Mouse (Mus musculus): Measurements from ENCODE around the gene Abcb6. TPM values are rescaled to one million over a fixed set of nuclear protein-coding genes. Genes with fewer than 3 reads are reported as not detected.
A peak's percentile ranks its signal among the peaks of the same experiment; 100 is the strongest.

Gene Abcb6
- polyA plus RNA-seq, 1 experiment from 2014 or later, result 86.2 TPM

DNA sequence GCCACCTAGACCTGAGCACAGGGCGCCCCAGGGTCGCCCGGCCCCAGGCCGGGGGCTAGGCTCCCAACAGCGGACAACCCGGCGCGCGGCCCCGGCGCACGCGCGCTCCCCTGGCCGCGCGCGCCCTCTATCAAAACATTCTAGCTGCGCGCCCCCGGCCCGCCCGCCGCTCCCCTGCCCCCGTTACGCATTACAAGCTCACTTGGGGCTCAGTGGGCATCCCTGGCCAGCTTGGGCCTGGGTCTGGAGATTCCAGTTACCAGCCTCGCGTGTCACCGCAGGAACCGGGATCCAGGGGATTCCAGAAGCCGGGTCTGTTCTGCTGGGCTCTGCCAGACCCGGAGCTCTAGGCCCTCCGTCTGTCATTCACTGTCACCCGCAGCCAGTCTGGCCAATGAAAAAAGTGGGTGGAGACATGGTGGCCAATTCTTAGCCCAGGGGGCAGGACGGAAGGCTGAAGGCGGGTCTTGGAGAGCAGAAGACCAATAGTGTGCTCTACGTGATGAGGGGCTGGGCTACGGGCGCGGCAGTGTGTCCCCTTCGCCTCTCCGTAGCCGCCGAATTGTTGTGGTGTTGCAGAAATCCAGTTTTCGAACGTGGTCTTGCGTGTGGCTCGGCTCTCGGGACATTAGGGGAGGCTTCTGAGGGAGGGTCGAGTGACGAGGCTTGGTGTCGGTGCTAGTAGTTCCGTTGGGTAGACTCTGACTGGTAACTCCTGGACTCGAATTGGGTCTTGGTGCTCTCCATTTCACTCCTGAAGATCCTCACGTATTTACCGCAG is 11.6 kb upstream of the Abcb6 start, which contains the start of the genes Ankzf1 and Atg9a:
Ankzf1 (plus strand) TSS at position 530 of the 781 bp plus-strand sequence.
Atg9a (minus strand) TSS at position 575 of the 781 bp plus-strand sequence.
- peak within 1 kb of the TSS; percentile 93 for H3K4me2 ChIP-seq
- peak within 1 kb of the TSS; percentile 94 for H3K9ac ChIP-seq
- peak; percentile 98 for ATAC-seq
- H3K9me3 ChIP-seq (replicated peaks), result no peaks in the 10 kb centered on the region
- peak within 1 kb of the TSS; percentile 84 for H3K4me3 ChIP-seq
- peak within 1 kb of the TSS; percentile 96 for H3K27ac ChIP-seq
- H3K27me3 ChIP-seq (replicated peaks), result no peaks in the 10 kb centered on the region
- WGBS (ENCODE audit: insufficient replicate concordance), result under 1% methylated on average over 56 of the region's 56 CpGs
- H3K4me1 ChIP-seq, result peaks cover 51% of the 10 kb centered on the region
- H3K36me3 ChIP-seq, result peaks cover 51% of the 10 kb centered on the region

DNA sequence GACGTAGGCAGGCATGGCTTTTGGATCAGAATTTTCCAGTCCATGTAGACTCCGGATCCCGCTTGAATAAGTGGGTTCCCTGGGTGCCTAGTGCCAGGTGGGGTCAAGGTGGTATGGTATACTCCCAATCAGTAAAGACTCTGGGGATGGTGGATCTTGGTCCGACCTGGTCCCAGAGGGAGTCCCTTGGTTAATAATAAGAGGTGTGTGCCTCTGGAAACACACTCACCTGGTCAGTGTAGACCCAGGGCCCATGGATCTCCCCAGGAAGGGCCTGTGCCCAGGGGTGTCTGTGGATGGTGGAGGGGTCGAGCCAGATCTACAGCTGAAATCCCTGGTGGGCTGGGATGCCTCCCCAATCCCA is 11.0 kb upstream of the Abcb6 start:
- Histone ChIP-seq H3K36me3 (peaks cover 51% of the 10 kb centered on the region), H3K4me2 (peak overlapping the region; percentile 93), H3K4me1 (peaks cover 51% of the 10 kb centered on the region), H3K9me3 (replicated peaks) (no peaks in the 10 kb centered on the region), H3K27me3 (replicated peaks) (no peaks in the 10 kb centered on the region), H3K27ac (peak overlapping the region; percentile 96), H3K4me3 (peak overlapping the region; percentile 84), H3K9ac (peak overlapping the region; percentile 94)
- no peak for ATAC-seq
- WGBS (ENCODE audit: insufficient replicate concordance), result 45% methylated on average over 5 of the region's 5 CpGs

DNA sequence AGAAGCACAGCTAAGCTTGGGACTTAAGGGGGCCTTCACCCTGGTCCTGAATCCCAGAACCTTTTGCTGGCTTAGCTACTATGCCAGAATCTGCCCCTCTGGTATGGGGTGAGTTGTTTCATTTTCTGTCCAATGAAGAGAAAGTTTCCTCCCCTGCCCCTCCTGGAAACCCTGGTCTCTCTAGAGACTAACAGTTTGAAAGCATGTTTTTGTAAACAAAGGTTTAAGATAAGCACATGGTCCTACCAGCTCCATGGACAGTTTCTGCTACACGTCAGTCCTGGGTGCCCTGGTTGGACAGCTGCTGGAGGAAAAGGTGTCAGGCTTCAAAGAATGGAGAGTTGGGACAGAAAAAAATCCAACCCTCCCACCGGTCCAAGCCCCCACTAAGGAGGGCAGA is 10.4 kb upstream of the Abcb6 start:
- H3K4me2 ChIP-seq, result peak overlapping the region; percentile 93
- peaks cover 51% of the 10 kb centered on the region for H3K4me1 ChIP-seq
- H3K27me3 ChIP-seq (replicated peaks), result no peaks in the 10 kb centered on the region
- H3K4me3 ChIP-seq, result peak overlapping the region; percentile 84
- H3K36me3 ChIP-seq, result peaks cover 51% of the 10 kb centered on the region
- H3K9me3 ChIP-seq (replicated peaks), result no peaks in the 10 kb centered on the region
- peak overlapping the region; percentile 94 for H3K9ac ChIP-seq
- peak; percentile 14; the same call in 1 of the 2 replicates for ATAC-seq
- 29% methylated on average over 2 of the region's 2 CpGs for WGBS (ENCODE audit: insufficient replicate concordance)
- peak overlapping the region; percentile 96 for H3K27ac ChIP-seq

DNA sequence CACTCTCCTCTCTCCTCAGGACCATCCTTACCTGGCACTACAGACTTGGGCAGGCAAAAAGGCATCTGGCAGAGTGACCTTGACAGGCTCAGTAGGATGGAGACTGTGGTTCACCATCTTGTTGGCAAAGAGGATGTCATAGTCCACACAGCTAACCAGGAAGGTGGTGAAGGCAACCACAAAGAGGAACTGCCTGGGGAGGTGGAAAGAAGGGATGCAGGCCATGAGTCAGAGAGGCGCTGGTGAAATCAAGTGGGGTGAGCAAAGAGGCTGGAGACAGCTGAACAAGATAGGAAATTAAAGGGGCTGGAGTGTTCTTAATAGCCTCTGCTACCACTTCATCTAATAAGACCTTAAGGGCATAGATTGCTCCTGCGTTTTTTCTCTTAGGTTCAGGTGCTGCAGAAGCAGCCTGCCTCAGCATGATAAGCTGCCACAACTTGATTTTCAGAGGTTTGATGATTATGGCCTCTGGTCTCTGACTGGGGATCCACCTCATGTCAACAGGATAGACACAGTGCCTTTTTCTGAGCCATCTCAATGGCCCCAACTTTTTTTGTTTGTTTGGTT is 7.8 kb upstream of the Abcb6 start:
- Histone ChIP-seq H3K36me3 (peaks cover 66% of the 10 kb centered on the region), H3K4me1 (peaks cover 43% of the 10 kb centered on the region), H3K4me2 (no peak overlapping the region), H3K27ac (peak overlapping the region; percentile 45; the same call in 1 of the 2 replicates), H3K27me3 (replicated peaks) (no peaks in the 10 kb centered on the region), H3K4me3 (no peak overlapping the region), H3K9ac (no peak overlapping the region), H3K9me3 (replicated peaks) (no peaks in the 10 kb centered on the region)
- ATAC-seq, result no peak
- WGBS (ENCODE audit: insufficient replicate concordance), result 24% methylated on average over 2 of the region's 2 CpGs

DNA sequence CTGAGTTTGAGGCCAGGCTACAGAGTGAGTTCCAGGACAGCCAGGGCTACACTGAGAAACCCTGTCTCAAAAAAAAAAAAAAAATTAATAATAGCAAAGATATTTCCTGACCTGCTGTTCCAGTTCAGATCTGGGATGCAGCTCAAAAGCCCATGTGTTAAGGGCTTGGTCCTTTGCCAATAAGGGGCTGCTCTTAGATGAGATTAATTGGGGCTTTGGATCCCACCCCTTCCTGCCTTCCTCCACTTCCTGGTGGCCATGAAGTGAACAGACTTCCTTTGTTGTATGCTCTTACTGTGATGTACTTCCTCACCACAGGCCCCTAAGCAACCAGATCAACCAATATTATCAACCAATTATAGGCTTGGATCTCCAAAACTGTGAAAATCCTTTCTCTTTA is 6.9 kb upstream of the Abcb6 start:
- peaks cover 4% of the 10 kb centered on the region; the same call in 1 of the 2 replicates for H3K9me3 ChIP-seq (replicated peaks)
- no peak overlapping the region for H3K27ac ChIP-seq
- H3K9ac ChIP-seq, result no peak overlapping the region
- H3K36me3 ChIP-seq, result peaks cover 75% of the 10 kb centered on the region
- no peak overlapping the region for H3K4me2 ChIP-seq
- H3K4me1 ChIP-seq, result peaks cover 37% of the 10 kb centered on the region
- no peak for ATAC-seq
- no peaks in the 10 kb centered on the region for H3K27me3 ChIP-seq (replicated peaks)
- no peak overlapping the region for H3K4me3 ChIP-seq

DNA sequence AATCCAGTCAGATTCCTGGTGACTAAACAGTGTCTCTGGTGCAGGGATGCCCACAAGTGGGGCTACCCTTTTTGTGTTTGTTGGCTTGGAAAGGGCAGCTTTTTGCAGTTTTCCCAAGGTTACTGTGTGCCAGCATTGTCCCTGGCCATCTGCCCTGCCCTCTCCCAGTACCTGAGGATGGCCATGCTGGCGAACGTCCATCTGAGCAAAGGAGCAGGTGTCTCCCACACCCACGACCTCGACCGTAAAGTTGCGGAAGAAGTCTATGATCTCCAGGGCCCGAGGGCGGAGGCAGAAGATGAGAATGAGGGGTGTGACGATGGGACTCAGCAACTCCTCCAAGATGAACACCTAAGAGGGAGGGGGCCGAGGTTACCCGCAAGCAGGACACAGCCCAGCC is 5.3 kb upstream of the Abcb6 start:
- no peak for ATAC-seq
- Histone ChIP-seq H3K4me1 (peaks cover 41% of the 10 kb centered on the region), H3K27ac (no peak overlapping the region), H3K36me3 (peaks cover 88% of the 10 kb centered on the region), H3K9me3 (replicated peaks) (peaks cover 4% of the 10 kb centered on the region; the same call in 1 of the 2 replicates), H3K4me2 (no peak overlapping the region), H3K4me3 (no peak overlapping the region), H3K27me3 (replicated peaks) (no peaks in the 10 kb centered on the region), H3K9ac (no peak overlapping the region)
- 89% methylated on average over 11 of the region's 11 CpGs for WGBS (ENCODE audit: insufficient replicate concordance)

DNA sequence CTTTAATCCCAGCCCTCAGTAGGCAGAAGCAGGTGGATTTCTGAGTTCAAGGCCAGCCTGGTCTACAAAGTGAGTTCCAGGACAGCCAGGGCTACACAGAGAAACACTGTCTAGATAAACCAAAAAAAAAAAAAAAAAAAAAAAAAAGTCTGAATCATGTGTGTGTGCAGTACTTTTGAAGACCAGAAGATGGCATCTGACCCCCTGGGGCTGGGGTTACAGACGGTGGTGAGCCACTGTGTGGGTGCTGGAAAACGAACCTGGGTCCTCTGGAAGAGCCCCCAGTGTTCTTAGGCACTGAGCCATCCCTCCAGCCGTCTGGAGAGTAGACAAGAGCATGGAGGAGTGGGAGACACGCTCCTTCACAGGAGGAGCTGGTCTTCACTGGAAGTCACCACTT is 2.0 kb upstream of the Abcb6 start:
- Histone ChIP-seq H3K27ac (no peak overlapping the region), H3K27me3 (replicated peaks) (no peaks in the 10 kb centered on the region), H3K9ac (no peak overlapping the region), H3K9me3 (replicated peaks) (peaks cover 4% of the 10 kb centered on the region; the same call in 1 of the 2 replicates), H3K36me3 (peaks cover 81% of the 10 kb centered on the region), H3K4me2 (no peak overlapping the region), H3K4me3 (no peak overlapping the region), H3K4me1 (peaks cover 41% of the 10 kb centered on the region)
- ATAC-seq, result no peak
- WGBS (ENCODE audit: insufficient replicate concordance), result 75% methylated on average over 4 of the region's 4 CpGs

DNA sequence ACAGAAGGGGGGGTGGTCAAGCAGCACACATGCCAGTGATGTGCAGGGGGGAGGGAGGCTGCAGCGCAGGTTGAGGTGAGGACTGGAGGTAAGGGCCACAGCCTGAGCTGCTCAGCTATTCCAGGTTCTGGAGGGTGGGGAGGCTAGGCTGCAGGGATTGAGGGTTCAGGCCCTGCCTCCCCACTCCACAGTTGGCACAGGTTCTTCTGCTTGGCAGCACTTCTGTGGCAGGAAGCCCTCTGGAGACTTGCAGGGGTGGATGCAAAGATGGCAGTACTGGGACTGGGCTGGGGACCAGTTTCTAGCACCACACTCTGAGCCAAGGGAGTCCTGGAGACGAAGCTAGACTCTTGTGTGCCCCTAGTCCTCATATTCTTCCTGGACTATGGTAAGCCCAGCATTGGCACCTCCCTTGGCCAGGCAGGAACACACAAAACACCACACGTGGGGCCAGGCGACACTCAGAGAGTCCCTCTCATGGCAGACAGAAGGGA is 1.2 kb upstream of the Abcb6 start:
- H3K27ac ChIP-seq, result peak overlapping the region; percentile 99
- 76% methylated on average over 4 of the region's 4 CpGs for WGBS (ENCODE audit: insufficient replicate concordance)
- ATAC-seq, result no peak
- peaks cover 81% of the 10 kb centered on the region for H3K36me3 ChIP-seq
- peak overlapping the region; percentile 96; the same call in 1 of the 2 replicates for H3K9ac ChIP-seq
- peak overlapping the region; percentile 94; the same call in 1 of the 2 replicates for H3K4me2 ChIP-seq
- H3K9me3 ChIP-seq (replicated peaks), result peaks cover 4% of the 10 kb centered on the region; the same call in 1 of the 2 replicates
- peaks cover 45% of the 10 kb centered on the region for H3K4me1 ChIP-seq
- H3K27me3 ChIP-seq (replicated peaks), result no peaks in the 10 kb centered on the region
- H3K4me3 ChIP-seq, result no peak overlapping the region

DNA sequence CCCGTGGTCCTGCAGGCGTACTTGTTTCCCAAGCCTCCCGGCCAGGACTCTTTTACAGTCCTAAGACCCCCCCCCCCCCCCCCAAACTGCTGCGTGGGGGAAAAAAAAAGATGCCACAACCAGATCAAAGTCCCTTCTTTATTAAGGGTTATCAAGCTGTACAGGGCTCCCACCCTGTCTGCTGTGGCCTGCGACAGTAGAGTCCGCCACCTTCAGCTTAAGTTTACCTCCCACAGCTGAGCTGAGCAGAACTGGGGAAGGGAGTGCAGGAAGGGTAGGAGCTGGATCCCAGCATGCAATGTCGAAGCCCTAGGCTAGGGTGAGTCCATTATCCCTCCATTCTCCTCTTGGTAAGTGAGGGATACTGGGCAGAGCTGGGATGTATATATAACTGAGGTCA is 549 bp upstream of the Abcb6 start:
- Histone ChIP-seq H3K36me3 (peaks cover 81% of the 10 kb centered on the region), H3K27me3 (replicated peaks) (no peaks in the 10 kb centered on the region), H3K9me3 (replicated peaks) (peaks cover 4% of the 10 kb centered on the region; the same call in 1 of the 2 replicates), H3K4me3 (peak overlapping the region; percentile 87), H3K4me2 (peak overlapping the region; percentile 94), H3K4me1 (peaks cover 45% of the 10 kb centered on the region), H3K27ac (peak overlapping the region; percentile 99), H3K9ac (peak overlapping the region; percentile 96)
- WGBS (ENCODE audit: insufficient replicate concordance), result 38% methylated on average over 7 of the region's 7 CpGs
- ATAC-seq, result no peak

DNA sequence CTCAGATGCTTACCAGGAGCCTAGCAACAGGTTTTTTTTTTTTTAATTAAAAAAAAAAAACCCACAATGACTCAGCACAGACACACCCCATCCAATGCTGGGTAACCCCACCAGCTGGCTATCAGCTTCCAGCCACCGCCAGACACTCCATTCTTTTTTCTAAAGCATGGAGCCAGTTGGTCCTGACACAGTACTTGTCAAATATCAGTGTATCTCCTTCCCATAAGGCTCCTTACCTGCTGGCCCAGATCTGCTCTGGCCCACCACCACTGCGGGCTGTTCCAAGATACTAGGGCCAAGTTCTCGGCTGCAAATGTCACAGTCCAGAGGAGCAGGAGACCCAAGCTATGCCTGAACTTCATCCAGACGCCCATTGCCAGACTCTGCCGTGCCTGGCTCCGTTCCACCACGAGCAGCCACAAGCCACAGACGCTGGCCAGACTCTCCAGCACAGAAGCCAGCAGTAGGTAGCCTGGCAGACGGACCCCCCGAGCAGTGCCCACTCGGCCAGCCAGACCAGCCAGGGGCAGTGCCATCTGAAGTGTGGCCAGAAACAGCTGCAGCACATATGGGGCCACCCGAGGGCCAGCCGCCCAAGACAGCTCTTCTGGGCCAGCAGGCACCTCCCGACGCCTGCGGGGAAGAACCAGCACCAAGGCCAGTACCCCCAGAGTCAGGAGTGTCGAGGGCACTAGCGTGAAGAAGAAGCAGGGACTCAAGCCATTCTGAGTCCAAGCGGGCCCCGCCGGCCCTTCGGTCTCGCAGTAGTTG is 673 bp downstream of the Abcb6 start:
- H3K4me2 ChIP-seq, result peak overlapping the region; percentile 94
- H3K4me3 ChIP-seq, result peak overlapping the region; percentile 87
- H3K9me3 ChIP-seq (replicated peaks), result peaks cover 4% of the 10 kb centered on the region; the same call in 1 of the 2 replicates
- H3K27me3 ChIP-seq (replicated peaks), result no peaks in the 10 kb centered on the region
- peaks cover 81% of the 10 kb centered on the region for H3K36me3 ChIP-seq
- peaks cover 48% of the 10 kb centered on the region for H3K4me1 ChIP-seq
- H3K27ac ChIP-seq, result peak overlapping the region; percentile 99
- peak overlapping the region; percentile 96 for H3K9ac ChIP-seq
- 3% methylated on average over 23 of the region's 23 CpGs for WGBS (ENCODE audit: insufficient replicate concordance)
- peak; percentile 78 for ATAC-seq

DNA sequence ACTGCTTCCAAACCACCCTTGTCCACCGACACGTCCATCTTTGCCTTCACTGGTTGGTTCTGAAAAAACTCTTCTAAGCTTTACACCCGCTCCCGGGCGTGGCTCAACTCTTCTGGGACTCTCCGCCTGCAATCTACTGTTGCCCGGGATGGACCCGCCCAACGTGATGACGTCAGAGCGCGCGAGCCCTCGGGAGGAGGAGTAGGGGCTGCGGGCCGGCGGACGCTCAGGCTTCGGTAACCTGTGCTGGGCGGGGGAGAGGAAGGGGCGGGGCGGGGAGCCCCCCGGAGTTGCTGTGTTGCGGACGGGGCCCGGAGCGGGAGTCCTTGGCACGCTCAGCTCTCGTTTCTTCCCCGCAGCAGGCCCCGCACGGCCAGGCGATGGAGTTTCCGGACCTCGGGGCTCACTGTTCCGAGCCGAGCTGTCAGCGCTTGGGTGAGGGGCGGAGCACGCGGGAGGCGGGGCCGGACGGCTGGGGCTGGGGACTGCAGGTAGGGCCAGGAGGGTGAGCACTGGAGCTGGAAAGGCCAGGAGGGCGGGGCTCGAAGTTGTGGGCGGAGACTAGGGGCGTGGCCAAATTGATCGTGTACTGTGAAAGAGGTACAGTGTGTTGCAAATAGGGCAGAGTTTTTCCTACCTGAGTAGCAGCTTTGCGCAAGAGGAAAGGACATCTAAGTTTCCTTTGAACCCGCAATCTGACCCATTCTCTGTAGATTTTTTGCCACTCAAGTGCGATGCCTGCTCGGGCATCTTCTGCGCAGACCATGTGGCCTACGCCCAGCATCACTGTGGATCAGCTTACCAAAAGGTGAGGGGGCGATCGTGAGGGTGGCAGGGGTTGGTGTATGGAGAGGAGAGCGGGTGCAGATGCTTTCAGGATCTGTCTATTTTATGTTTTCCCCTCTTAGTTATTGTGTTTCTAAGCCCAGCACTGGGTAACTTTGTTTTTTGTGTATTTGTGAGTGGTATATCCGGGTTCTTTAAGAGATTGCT is 11.4 kb downstream of the Abcb6 start, which contains the start of gene Zfand2b:
Zfand2b (plus strand) TSS at position 175 of the 993 bp plus-strand sequence.
- Histone ChIP-seq H3K9me3 (replicated peaks) (no peaks in the 10 kb centered on the region), H3K4me1 (peaks cover 33% of the 10 kb centered on the region), H3K36me3 (peaks cover 43% of the 10 kb centered on the region), H3K9ac (peak within 1 kb of the TSS; percentile 87), H3K4me3 (peak within 1 kb of the TSS; percentile 83), H3K4me2 (peak within 1 kb of the TSS; percentile 82), H3K27me3 (replicated peaks) (no peaks in the 10 kb centered on the region), H3K27ac (peak within 1 kb of the TSS; percentile 97)
- ATAC-seq, result peak; percentile 96
- WGBS (ENCODE audit: insufficient replicate concordance), result 1% methylated on average over 53 of the region's 59 CpGs

Data from liver, embryonic 12.5 days (tissue).